Mouse (Mus musculus): ENCODE measurements around the gene 4930572O03Rik. TPM values are rescaled to one million over a fixed set of nuclear protein-coding genes. Genes with fewer than 3 reads are reported as not detected.
"Not testable (repeated sequence)": the region's sequence is repeated elsewhere in the genome, so short reads cannot be mapped to it uniquely, and the experiment has no call there.

4930572O03Rik gene
- polyA plus RNA-seq (2015; fragmentation: Nextera tagmentation; extraction: Ambion mirVana) = not detected in 2 replicates

DNA sequence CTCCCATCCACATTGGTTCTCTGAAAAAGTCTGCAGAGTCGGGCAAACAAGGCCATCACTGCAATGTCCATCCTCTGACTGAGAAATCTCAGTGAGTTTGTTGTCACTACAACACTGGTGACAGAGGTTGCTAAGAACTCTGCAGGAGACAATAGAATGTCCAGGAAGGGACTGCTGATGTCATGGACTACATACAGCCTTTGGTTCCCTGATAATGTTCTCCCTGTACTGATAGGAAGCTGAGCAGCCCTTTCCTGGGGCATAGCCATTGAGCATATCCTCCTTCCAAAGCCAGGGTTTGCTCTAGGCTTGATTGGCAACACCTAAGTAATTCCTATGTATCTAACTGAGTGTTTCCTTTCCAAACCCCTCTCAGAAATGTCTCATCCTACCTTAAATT is at the start of gene 4930572O03Rik:
4930572O03Rik (minus strand) TSS at position 101 of the 400 bp plus-strand sequence.
- H3K36me3 ChIP-seq, H3K4me1 ChIP-seq: not testable (repeated sequence)
- WGBS = 77% methylated on average over 1 of the region's 1 CpGs

DNA sequence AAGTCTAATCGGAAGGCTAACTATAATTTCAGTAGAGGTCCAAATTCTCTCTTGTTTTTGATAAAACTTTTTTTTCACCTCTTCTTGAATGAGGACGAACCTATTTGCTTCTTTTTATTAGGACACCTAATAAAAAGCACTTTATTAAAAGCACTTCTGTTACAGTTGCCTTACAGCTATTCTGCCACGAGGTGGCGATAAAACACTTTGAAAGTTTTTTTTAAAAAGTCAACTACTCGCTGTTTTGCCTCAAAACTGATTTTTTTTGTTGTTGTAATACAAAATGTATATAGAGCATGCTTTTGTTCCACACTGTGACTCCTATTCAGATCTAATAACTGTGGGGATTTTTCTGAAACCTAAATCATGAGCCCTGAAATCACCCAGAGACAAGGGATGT is 46.0 kb upstream of the 4930572O03Rik start:
- not testable (repeated sequence) for H3K27ac ChIP-seq; H3K4me2 ChIP-seq; H3K9me3 ChIP-seq (replicated peaks); H3K9ac ChIP-seq; H3K27me3 ChIP-seq; H3K4me3 ChIP-seq (replicated peaks); ATAC-seq (replicated peaks; ENCODE audit: low FRiP score); H3K36me3 ChIP-seq; H3K4me1 ChIP-seq
- whole genome bisulfite sequencing = 26% methylated on average over 5 of the region's 5 CpGs

More for the DNA sequence above, at the start of gene 4930572O03Rik:
- not testable (repeated sequence) for H3K9ac ChIP-seq; H3K4me2 ChIP-seq; H3K9me3 ChIP-seq (replicated peaks); ATAC-seq (replicated peaks; ENCODE audit: low FRiP score); H3K27me3 ChIP-seq; H3K27ac ChIP-seq; H3K4me3 ChIP-seq (replicated peaks)

- H3K27me3 ChIP-seq; H3K9ac ChIP-seq; H3K4me2 ChIP-seq; H3K27ac ChIP-seq; H3K9me3 ChIP-seq (replicated peaks); H3K4me3 ChIP-seq (replicated peaks); H3K36me3 ChIP-seq; H3K4me1 ChIP-seq; ATAC-seq (replicated peaks; ENCODE audit: low FRiP score): not testable (repeated sequence)
- 43% methylated on average over 2 of the region's 2 CpGs for WGBS
These were observed 40.9 kb upstream of the 4930572O03Rik start for GRCm38 (mm10) chr5:15697719-15698118.

GRCm38 (mm10) chr5:15691849-15692248 is 35.0 kb upstream of the 4930572O03Rik start:
- peaks cover 11% of the 10 kb centered on the region for H3K9me3 ChIP-seq (replicated peaks)
- H3K4me2 ChIP-seq; H3K4me3 ChIP-seq (replicated peaks); H3K27ac ChIP-seq; H3K4me1 ChIP-seq; ATAC-seq (replicated peaks; ENCODE audit: low FRiP score); H3K9ac ChIP-seq; H3K27me3 ChIP-seq; H3K36me3 ChIP-seq: not testable (repeated sequence)
- 76% methylated on average over 4 of the region's 4 CpGs for WGBS

DNA sequence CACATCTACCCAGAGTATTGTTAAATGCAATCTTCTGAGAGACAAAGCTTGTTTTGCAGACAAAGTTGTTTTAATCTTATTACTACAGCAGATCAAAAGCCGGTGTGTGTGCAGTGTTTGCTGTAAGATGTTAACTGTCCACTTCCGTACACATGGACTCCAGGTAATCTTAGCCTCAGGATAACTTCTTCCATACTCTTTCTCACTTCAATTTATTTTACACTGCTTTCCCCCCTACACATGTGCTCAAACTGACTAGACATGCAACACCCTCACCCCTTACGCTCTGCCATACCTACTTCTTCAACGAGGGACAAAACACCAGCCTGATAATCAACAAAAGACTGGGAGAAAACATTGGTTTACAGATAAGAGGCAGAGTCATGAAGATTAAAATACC is 34.0 kb upstream of the 4930572O03Rik start:
- not testable (repeated sequence) for H3K4me1 ChIP-seq; H3K9ac ChIP-seq; H3K27me3 ChIP-seq; H3K4me3 ChIP-seq (replicated peaks); H3K27ac ChIP-seq; H3K36me3 ChIP-seq; ATAC-seq (replicated peaks; ENCODE audit: low FRiP score); H3K4me2 ChIP-seq
- 76% methylated on average over 4 of the region's 4 CpGs for WGBS
- peaks cover 14% of the 10 kb centered on the region for H3K9me3 ChIP-seq (replicated peaks)

- peaks cover 18% of the 10 kb centered on the region for H3K9me3 ChIP-seq (replicated peaks)
- H3K36me3 ChIP-seq; H3K4me3 ChIP-seq (replicated peaks); H3K27ac ChIP-seq; H3K27me3 ChIP-seq; H3K9ac ChIP-seq; H3K4me2 ChIP-seq; H3K4me1 ChIP-seq: not testable (repeated sequence)
- 75% methylated on average over 6 of the region's 6 CpGs for WGBS
- ATAC-seq (replicated peaks; ENCODE audit: low FRiP score) = peak; percentile 95
These were observed 32.9 kb upstream of the 4930572O03Rik start for GRCm38 (mm10) chr5:15689659-15690213.

GRCm38 (mm10) chr5:15688874-15689658 is 32.2 kb upstream of the 4930572O03Rik start:
- not testable (repeated sequence) for H3K27me3 ChIP-seq; H3K36me3 ChIP-seq; H3K4me3 ChIP-seq (replicated peaks); H3K4me2 ChIP-seq; H3K9ac ChIP-seq; H3K4me1 ChIP-seq; H3K27ac ChIP-seq
- 65% methylated on average over 4 of the region's 4 CpGs for WGBS
- peaks cover 19% of the 10 kb centered on the region for H3K9me3 ChIP-seq (replicated peaks)
- peak; percentile 88 for ATAC-seq (replicated peaks; ENCODE audit: low FRiP score)

- H3K9ac ChIP-seq; H3K4me2 ChIP-seq; H3K4me1 ChIP-seq; H3K36me3 ChIP-seq; H3K27ac ChIP-seq; H3K27me3 ChIP-seq; H3K4me3 ChIP-seq (replicated peaks): not testable (repeated sequence)
- H3K9me3 ChIP-seq (replicated peaks) = peaks cover 16% of the 10 kb centered on the region
- ATAC-seq (replicated peaks; ENCODE audit: low FRiP score) = peak; percentile 71
- 77% methylated on average over 8 of the region's 10 CpGs for WGBS
These were observed 24.6 kb upstream of the 4930572O03Rik start for GRCm38 (mm10) chr5:15681301-15682035.

GRCm38 (mm10) chr5:15679980-15680949 is 23.4 kb upstream of the 4930572O03Rik start:
- H3K36me3 ChIP-seq; H3K9ac ChIP-seq; H3K27ac ChIP-seq; H3K4me2 ChIP-seq; H3K27me3 ChIP-seq; H3K4me3 ChIP-seq (replicated peaks); H3K4me1 ChIP-seq: not testable (repeated sequence)
- ATAC-seq (replicated peaks; ENCODE audit: low FRiP score) = peak; percentile 81
- H3K9me3 ChIP-seq (replicated peaks) = peaks cover 16% of the 10 kb centered on the region
- WGBS = 69% methylated on average over 13 of the region's 13 CpGs

DNA sequence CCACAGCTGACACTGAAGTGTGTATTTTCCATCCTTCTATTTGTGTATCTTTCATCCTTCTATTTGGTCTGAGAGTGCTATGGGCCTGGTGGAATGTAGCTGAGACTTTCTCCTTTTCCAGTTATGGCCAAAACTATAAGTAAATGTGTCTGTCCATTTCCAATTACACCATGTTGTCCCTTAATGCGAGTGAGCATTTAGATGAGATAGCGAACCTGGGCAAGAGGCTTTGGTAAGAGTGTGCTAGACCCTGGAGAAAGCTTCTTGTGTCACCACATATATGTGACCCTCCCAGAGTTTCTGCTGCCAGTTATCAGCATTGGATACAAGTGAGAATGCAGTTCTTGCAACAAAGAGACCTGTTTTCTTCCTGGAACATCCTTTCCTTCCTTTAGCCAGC is 22.0 kb upstream of the 4930572O03Rik start:
- not testable (repeated sequence) for H3K4me2 ChIP-seq; H3K27ac ChIP-seq; H3K9ac ChIP-seq; H3K4me1 ChIP-seq; H3K27me3 ChIP-seq; ATAC-seq (replicated peaks; ENCODE audit: low FRiP score); H3K4me3 ChIP-seq (replicated peaks); H3K36me3 ChIP-seq
- WGBS = 73% methylated on average over 2 of the region's 2 CpGs
- H3K9me3 ChIP-seq (replicated peaks) = peaks cover 13% of the 10 kb centered on the region

GRCm38 (mm10) chr5:15677750-15678149 is 20.9 kb upstream of the 4930572O03Rik start:
- peaks cover 17% of the 10 kb centered on the region for H3K9me3 ChIP-seq (replicated peaks)
- not testable (repeated sequence) for H3K4me2 ChIP-seq; H3K9ac ChIP-seq; H3K4me1 ChIP-seq; H3K36me3 ChIP-seq; H3K4me3 ChIP-seq (replicated peaks); H3K27me3 ChIP-seq; H3K27ac ChIP-seq
- WGBS = 83% methylated on average over 4 of the region's 4 CpGs
- peak; percentile 80; the same call in 1 of the 2 replicates for ATAC-seq (replicated peaks; ENCODE audit: low FRiP score)

All from kidney, embryonic 15.5 days (tissue).